Mouse (Mus musculus) common myeloid progenitor, adult 5-6 weeks (primary cell): ENCODE data around the gene Olfr1196. TPM values are rescaled to one million over a fixed set of nuclear protein-coding genes. Genes with fewer than 3 reads are reported as not detected.
"Not testable (repeated sequence)": the region's sequence is repeated elsewhere in the genome, so short reads cannot be mapped to it uniquely, and the experiment has no call there.

Source experiments
- ATAC-seq: replicated peaks from 2 replicates; pipeline ENCODE4 v1.8.0; 2016; ENCODE audit warnings: low read depth, mild to moderate bottlenecking, moderate TSS enrichment, inconsistent platforms; ENCODE audit not compliant: poor library complexity, severe bottlenecking
- total RNA-seq: library from RNA; stranded (forward); fragments of 200-1000, 187-1606 nt; gene quantifications from 2 replicates; pipeline ENCODE4 v1.2.3, GENCODE M21; 2017

Olfr1196 gene
- total RNA-seq: not detected in 2 replicates

- ATAC-seq: no peak
Observed at GRCm38 (mm10) chr2:88704497-88704896, at the start of gene Olfr1196. TSS of gene Olfr1196 (minus strand) at chr2:88704597.

- ATAC-seq: no peak
Observed at GRCm38 (mm10) chr2:88751270-88751669, 46.9 kb upstream of the Olfr1196 start, which contains the start of gene Olfr1198. TSS of gene Olfr1198 (minus strand) at chr2:88751370.

- no peak for ATAC-seq
Observed at GRCm38 (mm10) chr2:88743379-88743778, 39.0 kb upstream of the Olfr1196 start.

- ATAC-seq: no peak
Observed at GRCm38 (mm10) chr2:88732266-88732665, 27.9 kb upstream of the Olfr1196 start, which contains the start of gene Olfr1197. TSS of gene Olfr1197 (minus strand) at chr2:88732366.

- no peak for ATAC-seq
Observed at GRCm38 (mm10) chr2:88689087-88689486, 15.3 kb downstream of the Olfr1196 start, which contains the start of gene Olfr1195. TSS of gene Olfr1195 (minus strand) at chr2:88689187.

- ATAC-seq: not testable (repeated sequence)
Observed at GRCm38 (mm10) chr2:88675328-88675727, 29.1 kb downstream of the Olfr1196 start, which contains the start of gene Olfr1193. TSS of gene Olfr1193 (plus strand) at chr2:88675628.

GRCm38 (mm10) chr2:88648209-88648608 is 56.2 kb downstream of the Olfr1196 start, which contains the start of gene Olfr1192-ps1:
TSS of gene Olfr1192-ps1 (plus strand) at chr2:88648509.
- ATAC-seq: no peak

Other genes with a start within 250 kb of the Olfr1196 start
- not detected in 2 replicates for gene Olfr1183, start 249.7 kb downstream of the Olfr1196 start, total RNA-seq
- not detected in 2 replicates for gene Olfr1184, start 221.0 kb downstream of the Olfr1196 start, total RNA-seq
- not detected in 2 replicates for gene Olfr1185-ps1, start 211.3 kb downstream of the Olfr1196 start, total RNA-seq
- gene Olfr1186, start 186.0 kb downstream of the Olfr1196 start, total RNA-seq: not detected in 2 replicates
- gene Olfr1188, start 147.7 kb downstream of the Olfr1196 start, total RNA-seq: not detected in 2 replicates
- gene Olfr1189, start 118.1 kb downstream of the Olfr1196 start, total RNA-seq: not detected in 2 replicates
- gene Olfr1191-ps1, start 64.1 kb downstream of the Olfr1196 start, total RNA-seq: not detected in 2 replicates
- not detected in 2 replicates for gene Olfr1192-ps1, start 56.1 kb downstream of the Olfr1196 start, total RNA-seq
- not detected in 2 replicates for gene Olfr1193, start 29.0 kb downstream of the Olfr1196 start, total RNA-seq
- not detected in 2 replicates for gene Olfr1195, start 15.4 kb downstream of the Olfr1196 start, total RNA-seq
- not detected in 2 replicates for gene Olfr1197, start 27.8 kb upstream of the Olfr1196 start, total RNA-seq
- not detected in 2 replicates for gene Olfr1198, start 46.8 kb upstream of the Olfr1196 start, total RNA-seq
- gene Olfr1199, start 55.9 kb upstream of the Olfr1196 start, total RNA-seq: not detected in 2 replicates
- not detected in 2 replicates for gene Olfr1200, start 65.9 kb upstream of the Olfr1196 start, total RNA-seq
- not detected in 2 replicates for gene Olfr1201, start 88.4 kb upstream of the Olfr1196 start, total RNA-seq
- gene Olfr1202, start 109.9 kb upstream of the Olfr1196 start, total RNA-seq: not detected in 2 replicates
- not detected in 2 replicates for gene Olfr1205, start 125.1 kb upstream of the Olfr1196 start, total RNA-seq
- gene Olfr1204, start 144.7 kb upstream of the Olfr1196 start, total RNA-seq: not detected in 2 replicates
- not detected in 2 replicates for gene Olfr1206, start 158.6 kb upstream of the Olfr1196 start, total RNA-seq
- not detected in 2 replicates for gene Olfr1208, start 197.7 kb upstream of the Olfr1196 start, total RNA-seq
- gene Olfr1209, start 210.6 kb upstream of the Olfr1196 start, total RNA-seq: not detected in 2 replicates
- gene Olfr1211, start 233.5 kb upstream of the Olfr1196 start, total RNA-seq: not detected in 2 replicates
- gene Olfr1212, start 249.4 kb upstream of the Olfr1196 start, total RNA-seq: not detected in 2 replicates